ENCODE assay signal across 8 mouse cellular contexts in genomic region chr10:95264485-95265321, GRCm38 (mm10). TPM values are rescaled to one million over a fixed set of nuclear protein-coding genes. Genes with fewer than 3 reads are reported as not detected.
DNase-seq lines count a peak whose midpoint lies in the region; ATAC-seq and TF ChIP-seq lines count a peak whose summit lies in the region.

No protein-coding gene starts in this region.

- TF ChIP-seq CTCF in lung, postnatal 0 days (IDR thresholded peaks at IDR 0.05), result 0 out of 2 replicates have a peak, but pooled peaks have one; percentile 7

- H3K36me3 ChIP-seq in embryonic facial prominence, embryonic 15.5 days, result no peaks in the 10 kb centered on the region
- H3K36me3 ChIP-seq in heart, embryonic 13.5 days, result no peaks in the 10 kb centered on the region
- no peaks in the 10 kb centered on the region for H3K36me3 ChIP-seq in lung, postnatal 0 days (ENCODE audit: insufficient read depth, low read length)

- 0 out of 2 replicates have a peak, but pooled peaks cover 5% of the 10 kb centered on the region for H3K27me3 ChIP-seq in embryonic facial prominence, embryonic 15.5 days
- H3K27me3 ChIP-seq in heart, embryonic 13.5 days (replicated peaks), result 0 out of 2 replicates have a peak, but pooled peaks cover 6% of the 10 kb centered on the region
- no peaks in the 10 kb centered on the region for H3K27me3 ChIP-seq in lung, postnatal 0 days (replicated peaks; ENCODE audit: insufficient read depth, low read length)

- DNase-seq in CD4-positive helper T cell, adult 2 months (ENCODE audit: low read depth, low spot score), result peak; percentile 50
- DNase-seq in R1 (ENCODE audit: low read depth, low spot score), result peak; percentile 35
- DNase-seq in kidney, postnatal 10 days, result peak; percentile 63
- peak; percentile 69 for DNase-seq in lung, postnatal 0 days (ENCODE audit: low spot score)
- DNase-seq in ovary, postnatal 36 days (ENCODE audit: low spot score), result peak; percentile 57
- DNase-seq in urinary bladder, postnatal 25 days (ENCODE audit: low spot score), result peak; percentile 25

- peak; percentile 51; the same call in 1 of the 2 replicates for TF ChIP-seq EP300 in lung, postnatal 0 days (IDR thresholded peaks at IDR 0.05)

- ATAC-seq in embryonic facial prominence, embryonic 15.5 days (ENCODE audit: insufficient number of reproducible peaks, low FRiP score, low TSS enrichment, low read depth), result peak; percentile 45; the same call in 1 of the 2 replicates
- ATAC-seq in heart, embryonic 13.5 days (ENCODE audit: extremely low read depth, insufficient number of reproducible peaks, low FRiP score, low TSS enrichment), result no peak
- ATAC-seq in lung, postnatal 0 days, result peak; percentile 66

- peak overlapping the region; percentile 76 for H3K4me2 ChIP-seq in embryonic facial prominence, embryonic 15.5 days (replicated peaks)
- peak overlapping the region; percentile 85 for H3K4me2 ChIP-seq in heart, embryonic 13.5 days
- peak overlapping the region; percentile 70 for H3K4me2 ChIP-seq in lung, postnatal 0 days (replicated peaks; ENCODE audit: low read depth, low read length)

- H3K4me1 ChIP-seq in embryonic facial prominence, embryonic 15.5 days, result peaks cover 14% of the 10 kb centered on the region; the same call in 1 of the 2 replicates
- peaks cover 34% of the 10 kb centered on the region for H3K4me1 ChIP-seq in heart, embryonic 13.5 days
- H3K4me1 ChIP-seq in lung, postnatal 0 days (ENCODE audit: insufficient read depth, low read depth, low read length), result peaks cover 6% of the 10 kb centered on the region; the same call in 1 of the 2 replicates

- H3K9me3 ChIP-seq in embryonic facial prominence, embryonic 15.5 days (replicated peaks), result no peaks in the 10 kb centered on the region
- no peaks in the 10 kb centered on the region for H3K9me3 ChIP-seq in heart, embryonic 13.5 days
- no peaks in the 10 kb centered on the region for H3K9me3 ChIP-seq in lung, postnatal 0 days (ENCODE audit: low read length)

- 7% methylated on average over 37 of the region's 37 CpGs for WGBS in embryonic facial prominence, embryonic 15.5 days
- WGBS in heart, embryonic 13.5 days, result 5% methylated on average over 37 of the region's 37 CpGs
- WGBS in lung, postnatal 0 days, result 10% methylated on average over 37 of the region's 37 CpGs

- peak overlapping the region; percentile 69 for H3K27ac ChIP-seq in embryonic facial prominence, embryonic 15.5 days (replicated peaks)
- H3K27ac ChIP-seq in heart, embryonic 13.5 days (replicated peaks), result peak overlapping the region; percentile 64
- H3K27ac ChIP-seq in lung, postnatal 0 days (ENCODE audit: low read length), result peak overlapping the region; percentile 80

- H3K4me3 ChIP-seq in embryonic facial prominence, embryonic 15.5 days (replicated peaks), result peak overlapping the region; percentile 48
- H3K4me3 ChIP-seq in heart, embryonic 13.5 days, result peak overlapping the region; percentile 62
- peak overlapping the region; percentile 43 for H3K4me3 ChIP-seq in lung, postnatal 0 days (ENCODE audit: low read depth, low read length)

- peak overlapping the region; percentile 37 for H3K9ac ChIP-seq in embryonic facial prominence, embryonic 15.5 days
- peak overlapping the region; percentile 79 for H3K9ac ChIP-seq in heart, embryonic 13.5 days
- peak overlapping the region; percentile 41 for H3K9ac ChIP-seq in lung, postnatal 0 days (replicated peaks; ENCODE audit: low read depth)

RNA-seq across cellular contexts. Expression of gene Cradd, which starts 59.2 kb away (rescaled TPM):
- polyA plus RNA-seq in embryonic facial prominence, embryonic 15.5 days (2015; fragmentation: Nextera tagmentation; extraction: Ambion mirVana), result 9.2 and 11.1 TPM in 2 replicates
- polyA plus RNA-seq in heart, embryonic 13.5 days (2015; fragmentation: Nextera tagmentation; extraction: Ambion mirVana), result 8.5 and 8.6 TPM in 2 replicates
- polyA plus RNA-seq in lung, postnatal 0 days (2015; fragmentation: Nextera tagmentation; extraction: Ambion mirVana), result 11.9 and 15.4 TPM in 2 replicates
